Mouse (Mus musculus): ENCODE measurements around the gene Rasip1. TPM values are rescaled to one million over a fixed set of nuclear protein-coding genes. Genes with fewer than 3 reads are reported as not detected.

Gene Rasip1
- not detected for total RNA-seq (2023)

GRCm38 (mm10) chr7:45627261-45627660 is at the start of gene Rasip1:
Gene Rasip1 (plus strand): TSS chr7:45627488.

GRCm38 (mm10) chr7:45617042-45617695 is 10.1 kb upstream of the Rasip1 start, which contains the start of gene Fut1:
Gene Fut1 (plus strand): TSS chr7:45617289.

GRCm38 (mm10) chr7:45621443-45621842 is 5.8 kb upstream of the Rasip1 start, which contains the start of gene Izumo1:
Gene Izumo1 (plus strand): TSS chr7:45621811.

GRCm38 (mm10) chr7:45639561-45640027 is 12.3 kb downstream of the Rasip1 start, which contains the start of gene Mamstr:
Gene Mamstr (plus strand): TSS chr7:45639977.

GRCm38 (mm10) chr7:45666161-45666560 is 38.9 kb downstream of the Rasip1 start, which contains the start of gene Fut2:
Gene Fut2 (minus strand): TSS chr7:45666394.

GRCm38 (mm10) chr7:45683396-45684050 is 56.2 kb downstream of the Rasip1 start, which contains the start of gene Ntn5:
Gene Ntn5 (plus strand): TSS chr7:45684022.

Other genes with a start within 250 kb of the Rasip1 start
- gene Snrnp70, start 231.7 kb upstream of the Rasip1 start, total RNA-seq (2023), result 100 to 1,000 TPM; 614 to 615 TPM
- gene Kcna7, start 221.8 kb upstream of the Rasip1 start, total RNA-seq (2023), result not detected
- gene Ntf5, start 213.8 kb upstream of the Rasip1 start, total RNA-seq (2023), result not detected
- gene Lhb, start 206.7 kb upstream of the Rasip1 start, total RNA-seq (2023), result not detected
- 10 to 100 TPM; 21.3 to 24.4 TPM for gene Gys1, start 192.6 kb upstream of the Rasip1 start, total RNA-seq (2023)
- gene Ruvbl2, start 189.4 kb upstream of the Rasip1 start, total RNA-seq (2023), result 10 to 100 TPM; 48.0 to 56.3 TPM
- gene Ftl1, start 167.6 kb upstream of the Rasip1 start, total RNA-seq (2023), result 100 to 1,000 TPM; 609 to 629 TPM
- 100 to 1,000 TPM; 113 to 118 TPM for gene Bax, start 160.6 kb upstream of the Rasip1 start, total RNA-seq (2023)
- not detected for gene Tulp2, start 145.6 kb upstream of the Rasip1 start, total RNA-seq (2023)
- gene Gm45808, start 140.7 kb upstream of the Rasip1 start, total RNA-seq (2023), result 1 to 10 TPM in 1 of 2 experiments, not detected in 1; 3.7 TPM
- gene Dhdh, start 138.7 kb upstream of the Rasip1 start, total RNA-seq (2023), result 1 to 10 TPM; 3.3 to 5.3 TPM
- 10 to 100 TPM; 78.3 to 83.7 TPM for gene Nucb1, start 117.1 kb upstream of the Rasip1 start, total RNA-seq (2023)
- 1,000 to 10,000 TPM in 1 of 2 experiments, 100 to 1,000 TPM in 1; 780 to 1,130 TPM for gene Ppp1r15a, start 101.2 kb upstream of the Rasip1 start, total RNA-seq (2023)
- gene Plekha4, start 101.2 kb upstream of the Rasip1 start, total RNA-seq (2023), result 1 to 10 TPM; 2.5 to 2.8 TPM
- gene Hsd17b14, start 72.6 kb upstream of the Rasip1 start, total RNA-seq (2023), result 1 to 10 TPM in 1 of 2 experiments, not detected in 1; 8.0 TPM
- 10 to 100 TPM; 28.7 to 47.2 TPM for gene Bcat2, start 57.3 kb upstream of the Rasip1 start, total RNA-seq (2023)
- not detected for gene Fgf21, start 12.0 kb upstream of the Rasip1 start, total RNA-seq (2023)
- not detected for gene Fut1, start 10.2 kb upstream of the Rasip1 start, total RNA-seq (2023)
- not detected for gene Izumo1, start 5.7 kb upstream of the Rasip1 start, total RNA-seq (2023)
- gene Mamstr, start 12.5 kb downstream of the Rasip1 start, total RNA-seq (2023), result not detected
- not detected for gene Fut2, start 38.9 kb downstream of the Rasip1 start, total RNA-seq (2023)
- not detected for gene Ntn5, start 56.5 kb downstream of the Rasip1 start, total RNA-seq (2023)
- gene Sec1, start 66.9 kb downstream of the Rasip1 start, total RNA-seq (2023), result not detected
- gene Car11, start 72.4 kb downstream of the Rasip1 start, total RNA-seq (2023), result not detected
- 10 to 100 TPM; 18.5 to 23.3 TPM for gene Dbp, start 77.6 kb downstream of the Rasip1 start, total RNA-seq (2023)
- 1,000 to 10,000 TPM; 1,959 to 2,082 TPM for gene Rpl18, start 88.0 kb downstream of the Rasip1 start, total RNA-seq (2023)
- 10 to 100 TPM; 33.4 to 41.2 TPM for gene Sphk2, start 90.5 kb downstream of the Rasip1 start, total RNA-seq (2023)
- gene Fam83e, start 93.7 kb downstream of the Rasip1 start, total RNA-seq (2023), result under 1 TPM; 0.42 to 0.99 TPM
- not detected for gene Spaca4, start 98.3 kb downstream of the Rasip1 start, total RNA-seq (2023)
- gene Lmtk3, start 156.2 kb downstream of the Rasip1 start, total RNA-seq (2023), result under 1 TPM in 1 of 2 experiments, not detected in 1; 0.26 TPM
- not detected for gene Sult2b1, start 157.2 kb downstream of the Rasip1 start, total RNA-seq (2023)
- 100 to 1,000 TPM; 108 to 146 TPM for gene Cyth2, start 187.1 kb downstream of the Rasip1 start, total RNA-seq (2023)
- gene Kcnj14, start 197.3 kb downstream of the Rasip1 start, total RNA-seq (2023), result 1 to 10 TPM; 2.3 to 3.3 TPM
- gene Grwd1, start 203.5 kb downstream of the Rasip1 start, total RNA-seq (2023), result 10 to 100 TPM; 27.9 to 32.7 TPM
- 10 to 100 TPM; 60.0 to 71.8 TPM for gene Kdelr1, start 245.3 kb downstream of the Rasip1 start, total RNA-seq (2023)

All from B cell, adult 67 days (primary cell).